Mouse (Mus musculus) forebrain, embryonic 14.5 days (tissue): ENCODE measurements at regions not wholly inside any gene's neighbourhood (a gene's known extent, or its start where the extent isn't known, plus 50 kb on each side); places are given as distances from the start of the nearest gene placed in this dataset.

Experiments used
- ATAC-seq: fragments of 200-750 bp; cut with Nextera tagmentation; 2 replicates; pipeline ENCODE4 v1.8.0; 2017; ENCODE audit warnings: mild to moderate bottlenecking, moderate library complexity
- DNase-seq: peaks from one replicate; pipeline ENCODE4 v3.0.0-alpha.2; 2015; ENCODE audit warnings: low spot score
- H3K27ac ChIP-seq: fragments of 300-500 bp; sonication (generic); 2 replicates; pipeline ENCODE4 v1.5.1; 2014; ENCODE audit warnings: low read depth, mild to moderate bottlenecking, control low read depth, low read length, moderate library complexity
- H3K27me3 ChIP-seq: fragments of 300-500 bp; sonication (generic); replicated peaks from 2 replicates; pipeline ENCODE4 v1.6.1; 2014; ENCODE audit warnings: low read length, control low read depth, mixed read lengths; ENCODE audit not compliant: control insufficient read depth, insufficient read depth
- H3K36me3 ChIP-seq: fragments of 300-500 bp; sonication (generic); 2 replicates; pipeline ENCODE4 v1.6.1; 2014; ENCODE audit warnings: low read length, control low read depth; ENCODE audit not compliant: control insufficient read depth, insufficient read depth
- H3K4me1 ChIP-seq: fragments of 300-500 bp; sonication (generic); 2 replicates; pipeline ENCODE4 v1.6.1; 2014; ENCODE audit warnings: antibody characterized with exemption, low read length, control low read depth; ENCODE audit not compliant: control insufficient read depth, insufficient read depth
- H3K4me2 ChIP-seq: fragments of 300-500 bp; sonication (generic); 2 replicates; pipeline ENCODE4 v1.6.1; 2014; ENCODE audit warnings: mild to moderate bottlenecking, control low read depth, low read length
- H3K4me3 ChIP-seq: fragments of 300-500 bp; sonication (generic); 2 replicates; pipeline ENCODE4 v1.5.1; 2014; ENCODE audit warnings: low read depth, low read length, control low read depth
- H3K9ac ChIP-seq: fragments of 300-500 bp; sonication (generic); 2 replicates; pipeline ENCODE4 v1.6.1; 2014; ENCODE audit warnings: mild to moderate bottlenecking, low read length, control low read depth, moderate library complexity
- H3K9me3 ChIP-seq: fragments of 300-500 bp; sonication (generic); replicated peaks from 2 replicates; pipeline ENCODE4 v1.6.1; 2016; ENCODE audit warnings: low read length, control low read depth, mixed read lengths; ENCODE audit not compliant: control insufficient read depth
- WGBS: fragments of 180-500 bp; shearing (Covaris S2); extraction: QIAGEN DNeasy Blood & Tissue Kit; methylation state at CpG from one replicate; pipeline ENCODE4 v1.1.7; 2014; 5-methylcytosine and 5-hydroxymethylcytosine counted together

DNA sequence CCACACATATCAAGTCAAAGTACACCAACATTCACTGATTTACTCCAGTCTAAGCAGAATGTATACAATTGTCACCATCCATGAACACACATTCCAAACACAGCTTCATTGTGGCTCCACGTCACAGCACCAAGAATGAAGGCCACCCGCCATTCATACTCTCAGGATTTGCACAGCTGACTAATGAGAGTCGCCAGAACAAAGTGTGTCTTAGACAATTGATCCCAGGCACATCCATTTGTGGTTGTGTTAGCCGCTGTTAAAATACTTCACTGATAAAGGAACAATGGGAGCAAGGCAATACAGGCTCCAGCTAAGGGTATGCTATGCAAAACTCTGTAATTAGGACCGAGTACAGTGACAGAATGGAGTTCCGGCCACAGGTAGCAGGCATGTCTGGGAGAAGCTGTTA, 85.9 kb upstream of the Tmprss15 start:
- 11% methylated on average over 6 of the region's 6 CpGs for WGBS
- Histone ChIP-seq H3K36me3 (no peaks in the 10 kb centered on the region), H3K27me3 (no peaks in the 10 kb centered on the region), H3K27ac (peak overlapping the region; percentile 46), H3K9me3 (no peaks in the 10 kb centered on the region), H3K9ac (peak overlapping the region; percentile 14; the same call in 1 of the 2 replicates), H3K4me3 (0 out of 2 replicates have a peak overlapping the region, but pooled peaks have one; percentile 13), H3K4me2 (peak overlapping the region; percentile 47), H3K4me1 (peaks cover 8% of the 10 kb centered on the region; the same call in 1 of the 2 replicates)
- DNase-seq (peak; percentile 57), ATAC-seq (peak; percentile 76)

DNA sequence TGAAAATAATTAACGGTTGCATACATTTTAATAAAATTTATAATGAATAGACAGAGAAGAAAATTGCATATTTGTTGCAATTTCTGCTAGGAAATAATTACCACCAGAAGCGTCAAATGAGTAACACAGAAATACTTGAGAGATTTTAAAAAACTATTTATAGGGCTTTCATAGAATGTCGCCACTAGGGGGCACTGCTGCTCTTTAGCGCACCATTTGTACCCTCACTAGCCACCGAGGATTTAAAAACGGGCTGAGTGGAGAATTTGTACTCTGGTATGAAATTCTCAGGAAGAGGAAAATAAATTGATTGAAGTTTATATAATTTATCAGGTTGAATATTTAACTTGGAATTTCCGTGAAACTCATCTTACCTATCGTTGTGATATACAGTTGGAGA, 77.3 kb upstream of the Tmprss15 start:
- no peak overlapping the region for H3K4me2 ChIP-seq
- WGBS = 15% methylated on average over 8 of the region's 8 CpGs

DNA sequence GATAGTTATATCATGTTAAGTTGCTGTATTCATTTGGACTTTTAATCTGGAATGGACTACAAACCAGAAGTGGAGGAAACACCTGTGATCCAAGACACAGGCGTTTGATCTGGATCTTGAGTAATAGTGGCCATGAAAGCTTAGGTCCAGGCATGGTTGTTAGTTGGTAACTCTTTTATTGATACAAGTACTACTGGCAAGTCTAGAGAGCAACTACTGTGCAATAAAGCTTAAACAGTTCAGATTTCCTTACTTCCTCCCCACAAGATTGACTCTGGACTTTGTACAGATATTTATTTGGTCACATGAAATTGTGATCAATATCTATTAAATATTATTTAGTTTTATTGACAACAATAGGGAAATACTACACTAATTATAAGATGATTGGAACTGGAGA, 51.9 kb upstream of the Tmprss15 start:
- Histone ChIP-seq H3K4me2 (no peak overlapping the region), H3K4me1 (no peaks in the 10 kb centered on the region), H3K27ac (no peak overlapping the region), H3K27me3 (no peaks in the 10 kb centered on the region), H3K9ac (no peak overlapping the region), H3K4me3 (no peak overlapping the region), H3K9me3 (no peaks in the 10 kb centered on the region), H3K36me3 (no peaks in the 10 kb centered on the region)
- WGBS = 79% methylated on average over 1 of the region's 1 CpGs
- ATAC-seq = no peak
- no peak for DNase-seq

More for the DNA sequence above, 77.3 kb upstream of the Tmprss15 start:
- ATAC-seq = peak; percentile 80
- Histone ChIP-seq H3K9me3 (no peaks in the 10 kb centered on the region), H3K9ac (no peak overlapping the region), H3K36me3 (no peaks in the 10 kb centered on the region), H3K4me3 (no peak overlapping the region), H3K27me3 (no peaks in the 10 kb centered on the region), H3K4me1 (no peaks in the 10 kb centered on the region), H3K27ac (no peak overlapping the region)
- peak; percentile 90 for DNase-seq
